Mouse (Mus musculus) heart, embryonic 12.5 days (tissue): Measurements from ENCODE around the gene Uqcr10. TPM values are rescaled to one million over a fixed set of nuclear protein-coding genes. Genes with fewer than 3 reads are reported as not detected.

Experiments
- ATAC-seq: fragments of 200-750 bp; cut with Nextera tagmentation; 2 replicates; pipeline ENCODE4 v1.8.0; 2017; ENCODE audit warnings: moderate TSS enrichment, moderate library complexity; ENCODE audit not compliant: insufficient number of reproducible peaks, low FRiP score
- H3K27ac ChIP-seq: fragments of 300-500 bp; sonication (generic); 2 replicates; pipeline ENCODE4 v1.5.1; 2016; ENCODE audit warnings: mild to moderate bottlenecking, moderate library complexity; ENCODE audit not compliant: poor library complexity, severe bottlenecking
- H3K27me3 ChIP-seq: fragments of 300-500 bp; sonication (generic); replicated peaks from 2 replicates; pipeline ENCODE4 v1.6.1; 2016; ENCODE audit warnings: mild to moderate bottlenecking, moderate library complexity
- H3K36me3 ChIP-seq: fragments of 300-500 bp; sonication (generic); 2 replicates; pipeline ENCODE4 v1.6.1; 2016; ENCODE audit warnings: mild to moderate bottlenecking, moderate library complexity
- H3K4me1 ChIP-seq: fragments of 300-500 bp; sonication (generic); replicated peaks from 2 replicates; pipeline ENCODE4 v1.6.1; 2016; ENCODE audit warnings: mild to moderate bottlenecking
- H3K4me2 ChIP-seq: fragments of 300-500 bp; sonication (generic); 2 replicates; pipeline ENCODE4 v1.6.1; 2016; ENCODE audit warnings: mild to moderate bottlenecking, moderate library complexity
- H3K4me3 ChIP-seq: fragments of 300-500 bp; sonication (generic); 2 replicates; pipeline ENCODE4 v1.5.1; 2016; ENCODE audit warnings: mild to moderate bottlenecking
- H3K9ac ChIP-seq: fragments of 300-500 bp; sonication (generic); 2 replicates; pipeline ENCODE4 v1.6.1; 2016; ENCODE audit warnings: mild to moderate bottlenecking, moderate library complexity
- H3K9me3 ChIP-seq: fragments of 300-500 bp; sonication (generic); replicated peaks from 2 replicates; pipeline ENCODE4 v1.6.1; 2016; ENCODE audit warnings: mild to moderate bottlenecking, moderate library complexity
- WGBS: fragments of 180-500 bp; shearing (Covaris S2); methylation state at CpG from one replicate; pipeline ENCODE4 v1.1.7; 2016; 5-methylcytosine and 5-hydroxymethylcytosine counted together
- polyA plus RNA-seq: library from polyadenylated mRNA; unstranded; fragments of >200 nt; fragmentation: Nextera tagmentation; extraction: Ambion mirVana; gene quantifications from 2 replicates; pipeline ENCODE4 v1.2.1, GENCODE M21; 2016

Gene Uqcr10
- polyA plus RNA-seq, 1 experiment from 2014 or later = 1,621 TPM

GRCm38 (mm10) chr11:4675693-4676092, 28.4 kb downstream of the Uqcr10 start:
- Histone ChIP-seq H3K4me3 (no peak overlapping the region), H3K36me3 (peaks cover 70% of the 10 kb centered on the region), H3K4me2 (no peak overlapping the region), H3K9ac (no peak overlapping the region), H3K27me3 (no peaks in the 10 kb centered on the region), H3K27ac (no peak overlapping the region), H3K9me3 (no peaks in the 10 kb centered on the region), H3K4me1 (peaks cover 32% of the 10 kb centered on the region)
- WGBS = 92% methylated on average over 6 of the region's 6 CpGs
- ATAC-seq = no peak

GRCm38 (mm10) chr11:4675126-4675562, 29.0 kb downstream of the Uqcr10 start:
- Histone ChIP-seq H3K36me3 (peaks cover 71% of the 10 kb centered on the region), H3K4me2 (no peak overlapping the region), H3K4me1 (peaks cover 30% of the 10 kb centered on the region), H3K27ac (no peak overlapping the region), H3K9ac (no peak overlapping the region), H3K27me3 (no peaks in the 10 kb centered on the region), H3K4me3 (no peak overlapping the region), H3K9me3 (no peaks in the 10 kb centered on the region)
- no peak for ATAC-seq
- 91% methylated on average over 6 of the region's 6 CpGs for WGBS

- H3K9ac ChIP-seq = no peak overlapping the region
- H3K9me3 ChIP-seq = no peaks in the 10 kb centered on the region
- H3K4me2 ChIP-seq = no peak overlapping the region
- H3K4me1 ChIP-seq = peaks cover 25% of the 10 kb centered on the region
- no peak for ATAC-seq
- peaks cover 67% of the 10 kb centered on the region for H3K36me3 ChIP-seq
- no peak overlapping the region for H3K27ac ChIP-seq
- WGBS = 100% methylated on average over 1 of the region's 1 CpGs
- no peaks in the 10 kb centered on the region for H3K27me3 ChIP-seq
- no peak overlapping the region for H3K4me3 ChIP-seq
Measured at GRCm38 (mm10) chr11:4674593-4674992, 29.5 kb downstream of the Uqcr10 start.

GRCm38 (mm10) chr11:4671736-4672135, 32.4 kb downstream of the Uqcr10 start:
- no peak overlapping the region for H3K4me3 ChIP-seq
- H3K4me2 ChIP-seq = no peak overlapping the region
- H3K9ac ChIP-seq = no peak overlapping the region
- WGBS = 79% methylated on average over 4 of the region's 4 CpGs
- H3K9me3 ChIP-seq = no peaks in the 10 kb centered on the region
- no peaks in the 10 kb centered on the region for H3K27me3 ChIP-seq
- no peak overlapping the region for H3K27ac ChIP-seq
- no peak for ATAC-seq
- H3K36me3 ChIP-seq = peaks cover 59% of the 10 kb centered on the region
- peaks cover 11% of the 10 kb centered on the region for H3K4me1 ChIP-seq

GRCm38 (mm10) chr11:4662496-4662878, 41.7 kb downstream of the Uqcr10 start:
- ATAC-seq = no peak
- Histone ChIP-seq H3K9me3 (no peaks in the 10 kb centered on the region), H3K36me3 (peaks cover 62% of the 10 kb centered on the region), H3K4me3 (no peak overlapping the region), H3K27me3 (no peaks in the 10 kb centered on the region), H3K4me2 (no peak overlapping the region), H3K27ac (no peak overlapping the region), H3K4me1 (no peaks in the 10 kb centered on the region), H3K9ac (no peak overlapping the region)
- WGBS = 91% methylated on average over 11 of the region's 11 CpGs

GRCm38 (mm10) chr11:4661871-4662495, 42.2 kb downstream of the Uqcr10 start:
- Histone ChIP-seq H3K27ac (no peak overlapping the region), H3K4me1 (no peaks in the 10 kb centered on the region), H3K27me3 (no peaks in the 10 kb centered on the region), H3K4me3 (no peak overlapping the region), H3K4me2 (no peak overlapping the region), H3K9ac (no peak overlapping the region), H3K9me3 (no peaks in the 10 kb centered on the region), H3K36me3 (peaks cover 64% of the 10 kb centered on the region)
- ATAC-seq = no peak
- 83% methylated on average over 10 of the region's 10 CpGs for WGBS

- ATAC-seq = peak; percentile 90
- Histone ChIP-seq H3K27ac (no peak overlapping the region), H3K4me1 (no peaks in the 10 kb centered on the region), H3K4me3 (no peak overlapping the region), H3K4me2 (no peak overlapping the region), H3K9ac (0 out of 2 replicates have a peak overlapping the region, but pooled peaks have one; percentile 36), H3K36me3 (peaks cover 65% of the 10 kb centered on the region), H3K9me3 (no peaks in the 10 kb centered on the region), H3K27me3 (no peaks in the 10 kb centered on the region)
- 69% methylated on average over 4 of the region's 4 CpGs for WGBS
Measured at GRCm38 (mm10) chr11:4661324-4661723, 42.8 kb downstream of the Uqcr10 start.

- Histone ChIP-seq H3K9ac (no peak overlapping the region), H3K27me3 (no peaks in the 10 kb centered on the region), H3K9me3 (no peaks in the 10 kb centered on the region), H3K36me3 (peaks cover 74% of the 10 kb centered on the region), H3K4me1 (no peaks in the 10 kb centered on the region), H3K4me2 (no peak overlapping the region), H3K27ac (no peak overlapping the region), H3K4me3 (no peak overlapping the region)
- WGBS = 74% methylated on average over 7 of the region's 7 CpGs
- ATAC-seq = no peak
Measured at GRCm38 (mm10) chr11:4660309-4661025, 43.7 kb downstream of the Uqcr10 start.

- no peaks in the 10 kb centered on the region for H3K4me1 ChIP-seq
- 69% methylated on average over 1 of the region's 1 CpGs for WGBS
- no peak overlapping the region for H3K9ac ChIP-seq
- peak; percentile 72 for ATAC-seq
- no peaks in the 10 kb centered on the region for H3K9me3 ChIP-seq
- H3K4me3 ChIP-seq = no peak overlapping the region
- no peak overlapping the region for H3K4me2 ChIP-seq
- H3K27ac ChIP-seq = no peak overlapping the region
- peaks cover 80% of the 10 kb centered on the region for H3K36me3 ChIP-seq
- no peaks in the 10 kb centered on the region for H3K27me3 ChIP-seq
Measured at GRCm38 (mm10) chr11:4659818-4660217, 44.3 kb downstream of the Uqcr10 start.
